Mouse (Mus musculus) heart, postnatal 0 days (tissue): ENCODE data around the gene Poc1b.

Source experiments
- CTCF ChIP-seq: IDR thresholded peaks from 2 replicates; pipeline ENCODE4 v1.5.1; 2016; ENCODE audit warnings: antibody characterized with exemption, control low read depth, low read depth
- EP300 ChIP-seq: IDR thresholded peaks from 2 replicates; pipeline ENCODE4 v1.6.1; 2016; ENCODE audit warnings: antibody characterized with exemption, low read depth

GRCm38 (mm10) chr10:99226782-99227181, 119.9 kb downstream of the Poc1b start:
- no peak for TF ChIP-seq CTCF
- no peak for TF ChIP-seq EP300
